Mouse (Mus musculus) ES-Bruce4 (cell line): ENCODE measurements at regions not wholly inside any gene's neighbourhood (a gene's known extent, or its start where the extent isn't known, plus 50 kb on each side); places are given as distances from the start of the nearest gene placed in this dataset.

Experiments used
- H3K27ac ChIP-seq: 2 replicates; pipeline ENCODE4 v1.5.1; 2012; ENCODE audit warnings: low read length, inconsistent platforms; ENCODE audit not compliant: insufficient read depth
- H3K27me3 ChIP-seq: 2 replicates; pipeline ENCODE4 v1.6.1; 2012; ENCODE audit warnings: mild to moderate bottlenecking, low read length, inconsistent platforms; ENCODE audit not compliant: control insufficient read depth, poor library complexity, insufficient read depth, severe bottlenecking
- H3K36me3 ChIP-seq: 2 replicates; pipeline ENCODE4 v1.6.1; 2012; ENCODE audit warnings: inconsistent platforms, mild to moderate bottlenecking, low read length, moderate library complexity; ENCODE audit not compliant: control insufficient read depth, poor library complexity, insufficient read depth, severe bottlenecking
- H3K4me1 ChIP-seq: one replicate; pipeline ENCODE4 v1.8.1; 2011; ENCODE audit warnings: low read length; ENCODE audit not compliant: control insufficient read depth, insufficient read depth
- H3K4me3 ChIP-seq: 2 replicates; pipeline ENCODE4 v1.5.1; 2011; ENCODE audit warnings: low read depth, mild to moderate bottlenecking, low read length
- H3K9ac ChIP-seq: 2 replicates; pipeline ENCODE4 v1.6.1; 2012; ENCODE audit warnings: low read depth, mild to moderate bottlenecking, inconsistent platforms; ENCODE audit not compliant: poor library complexity, severe bottlenecking
- H3K9me3 ChIP-seq: replicated peaks from 2 replicates; pipeline ENCODE4 v1.6.1; 2012; ENCODE audit warnings: mild to moderate bottlenecking, low read length, inconsistent platforms; ENCODE audit not compliant: control insufficient read depth, poor library complexity, insufficient read depth, severe bottlenecking
- CTCF ChIP-seq: IDR thresholded peaks from one replicate; pipeline ENCODE4 v1.8.1; 2011; ENCODE audit warnings: low read depth, low read length
- EP300 ChIP-seq: IDR thresholded peaks from 2 replicates; pipeline ENCODE4 v1.6.1; 2011; ENCODE audit warnings: low read depth, low read length; ENCODE audit not compliant: insufficient read depth
- POLR2A ChIP-seq: IDR thresholded peaks from one replicate; pipeline ENCODE4 v1.8.1; 2011; ENCODE audit warnings: low read length; ENCODE audit not compliant: insufficient read depth

GRCm38 (mm10) chr4:83915871-83916270 is 390.5 kb downstream of the Ccdc171 start:
- Histone ChIP-seq H3K4me3 (no peak overlapping the region), H3K27ac (no peak overlapping the region), H3K36me3 (no peaks in the 10 kb centered on the region), H3K9ac (no peak overlapping the region), H3K27me3 (no peaks in the 10 kb centered on the region), H3K4me1 (no peaks in the 10 kb centered on the region), H3K9me3 (no peaks in the 10 kb centered on the region)
- TF ChIP-seq POLR2A (no peak), CTCF (no peak)

GRCm38 (mm10) chr4:83917009-83917408 is 391.7 kb downstream of the Ccdc171 start:
- Histone ChIP-seq H3K27ac (no peak overlapping the region), H3K4me1 (no peaks in the 10 kb centered on the region), H3K9me3 (no peaks in the 10 kb centered on the region), H3K4me3 (no peak overlapping the region), H3K27me3 (no peaks in the 10 kb centered on the region), H3K36me3 (no peaks in the 10 kb centered on the region), H3K9ac (no peak overlapping the region)
- TF ChIP-seq CTCF (no peak), EP300 (no peak), POLR2A (no peak)

DNA sequence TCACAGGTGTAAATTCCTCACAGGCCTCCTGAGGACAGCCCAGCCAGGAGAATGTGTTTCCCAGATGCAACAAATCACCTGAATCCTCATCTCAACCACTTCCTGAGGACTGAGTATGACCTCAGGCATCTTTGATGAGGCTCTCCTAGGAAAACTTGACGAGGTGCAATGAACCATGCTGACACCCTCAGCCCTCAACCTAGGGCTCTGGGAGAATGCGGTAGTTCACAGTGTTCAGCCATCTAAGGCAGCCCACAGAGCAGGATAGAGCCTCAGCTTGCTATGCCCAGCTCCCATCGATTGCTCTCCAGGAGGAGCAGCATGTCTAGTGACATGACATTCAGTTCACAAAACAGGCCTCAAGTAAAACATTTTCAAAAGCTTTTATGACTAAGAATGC is 392.7 kb downstream of the Ccdc171 start:
- no peak overlapping the region for H3K9ac ChIP-seq
- no peaks in the 10 kb centered on the region for H3K9me3 ChIP-seq
- H3K36me3 ChIP-seq = no peaks in the 10 kb centered on the region
- no peak overlapping the region for H3K4me3 ChIP-seq
- no peak overlapping the region for H3K27ac ChIP-seq
- TF ChIP-seq EP300 (no peak), CTCF (no peak), POLR2A (no peak)
- H3K27me3 ChIP-seq = no peaks in the 10 kb centered on the region
- no peaks in the 10 kb centered on the region for H3K4me1 ChIP-seq

DNA sequence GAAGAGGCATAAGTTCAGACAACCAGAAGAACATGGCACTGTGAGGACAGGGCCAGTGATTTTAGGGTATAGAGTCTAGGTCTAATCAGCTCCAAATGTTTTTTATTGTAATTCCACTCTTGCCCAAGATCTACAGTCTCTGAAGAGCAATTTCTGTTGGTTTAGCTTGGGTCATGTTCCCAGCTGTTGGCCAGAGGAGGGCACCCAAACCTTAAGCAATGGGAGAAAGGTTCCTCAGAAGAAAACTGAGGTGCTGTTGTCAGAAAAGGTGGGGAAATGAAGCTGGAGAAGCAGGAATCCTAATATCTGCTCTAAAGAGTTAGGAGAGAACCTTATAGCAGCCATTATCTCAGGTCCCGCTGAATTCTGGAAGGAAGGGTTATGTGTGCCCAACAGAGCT is 393.7 kb downstream of the Ccdc171 start:
- Histone ChIP-seq H3K4me1 (no peaks in the 10 kb centered on the region), H3K9me3 (no peaks in the 10 kb centered on the region), H3K27me3 (no peaks in the 10 kb centered on the region), H3K36me3 (no peaks in the 10 kb centered on the region), H3K27ac (no peak overlapping the region), H3K4me3 (no peak overlapping the region), H3K9ac (no peak overlapping the region)
- TF ChIP-seq EP300 = no peak
- no peak for TF ChIP-seq CTCF
- no peak for TF ChIP-seq POLR2A

- H3K4me3 ChIP-seq = no peak overlapping the region
- TF ChIP-seq POLR2A (no peak), CTCF (peak; percentile 18)
- H3K36me3 ChIP-seq = no peaks in the 10 kb centered on the region
- no peak overlapping the region for H3K9ac ChIP-seq
- H3K27ac ChIP-seq = no peak overlapping the region
- H3K9me3 ChIP-seq = no peaks in the 10 kb centered on the region
- no peaks in the 10 kb centered on the region for H3K27me3 ChIP-seq
- H3K4me1 ChIP-seq = no peaks in the 10 kb centered on the region
Observed at GRCm38 (mm10) chr4:83925118-83925842, 399.9 kb downstream of the Ccdc171 start.

GRCm38 (mm10) chr4:83926195-83926731 is 400.9 kb downstream of the Ccdc171 start:
- no peak overlapping the region for H3K4me3 ChIP-seq
- TF ChIP-seq CTCF = no peak
- TF ChIP-seq POLR2A = no peak
- TF ChIP-seq EP300 = no peak
- no peak overlapping the region for H3K27ac ChIP-seq
- no peaks in the 10 kb centered on the region for H3K9me3 ChIP-seq
- H3K9ac ChIP-seq = no peak overlapping the region
- H3K4me1 ChIP-seq = no peaks in the 10 kb centered on the region
- H3K36me3 ChIP-seq = no peaks in the 10 kb centered on the region
- no peaks in the 10 kb centered on the region for H3K27me3 ChIP-seq
